ENCODE assay signal across 1 mouse cellular context in the genomic region with DNA sequence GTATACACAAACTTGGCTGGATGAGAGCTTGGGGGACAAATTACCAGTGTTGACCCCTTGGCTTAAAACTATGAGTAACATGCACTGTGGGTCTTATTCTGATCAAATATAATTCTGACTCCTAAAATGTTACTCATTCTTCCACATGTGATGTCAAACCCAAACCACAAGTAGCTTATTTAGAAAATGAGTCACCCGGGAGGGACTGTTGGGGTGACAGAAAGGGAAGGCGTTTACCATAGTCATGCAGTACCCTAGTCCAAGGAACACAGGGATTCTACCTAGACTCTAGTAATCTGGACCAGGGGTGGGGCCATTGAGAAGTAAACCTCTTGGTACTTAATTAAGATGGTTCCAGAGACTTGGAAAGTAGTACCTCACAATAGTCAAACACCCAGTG.
TF ChIP-seq lines count a peak whose summit lies in the region.

No protein-coding gene starts in this region.

TF ChIP-seq in MEL, 35 proteins besides CTCF, POLR2A, EP300 and RAD21 (continued from another document):
- TF ChIP-seq TCF12 (IDR thresholded peaks at IDR 0.05; ENCODE audit: low read depth, low read length), result no peak
- no peak for TF ChIP-seq UBTF (IDR thresholded peaks at IDR 0.05; ENCODE audit: borderline replicate concordance, insufficient read depth, low read depth, low read length)
- no peak for TF ChIP-seq TAL1 (IDR thresholded peaks at IDR 0.05; ENCODE audit: low read length)
- TF ChIP-seq MXI1 (IDR thresholded peaks at IDR 0.05; ENCODE audit: low read depth, low read length), result no peak
- TF ChIP-seq SMC3 (IDR thresholded peaks at IDR 0.05; ENCODE audit: low read depth, low read length), result no peak
- TF ChIP-seq ZKSCAN1 (IDR thresholded peaks at IDR 0.05; ENCODE audit: low read depth, low read length), result no peak
- TF ChIP-seq GABPA (IDR thresholded peaks at IDR 0.05; ENCODE audit: low read depth, low read length), result no peak
- TF ChIP-seq NRF1 (IDR thresholded peaks at IDR 0.05; ENCODE audit: insufficient read depth, low read depth, low read length, poor library complexity, severe bottlenecking), result no peak
- TF ChIP-seq GATA1 (IDR thresholded peaks at IDR 0.05; ENCODE audit: low read depth, low read length), result no peak
- no peak for TF ChIP-seq CHD1 (IDR thresholded peaks at IDR 0.05; ENCODE audit: low read depth, low read length)
- TF ChIP-seq MYC (IDR thresholded peaks at IDR 0.05; ENCODE audit: low read depth, low read length), result no peak
- TF ChIP-seq E2F4 (IDR thresholded peaks at IDR 0.05; ENCODE audit: borderline replicate concordance, low read depth, low read length), result no peak
- no peak for TF ChIP-seq HCFC1 (IDR thresholded peaks at IDR 0.05; ENCODE audit: low read depth, low read length)
- TF ChIP-seq MAX (IDR thresholded peaks at IDR 0.05; ENCODE audit: low read length), result no peak
